Mouse (Mus musculus) hindbrain, embryonic 16.5 days (tissue): ENCODE data around the gene Fthl17e. TPM values are rescaled to one million over a fixed set of nuclear protein-coding genes. Genes with fewer than 3 reads are reported as not detected.
"Not testable (repeated sequence)": the region's sequence is repeated elsewhere in the genome, so short reads cannot be mapped to it uniquely, and the experiment has no call there.

ENCODE experiments used
- ATAC-seq: fragments of 200-750 bp; cut with Nextera tagmentation; 2 replicates; pipeline ENCODE4 v1.8.0; 2017; ENCODE audit warnings: moderate TSS enrichment, moderate library complexity
- H3K27ac ChIP-seq: fragments of 300-500 bp; sonication (generic); 2 replicates; pipeline ENCODE4 v1.5.1; 2014; ENCODE audit warnings: low read depth, mild to moderate bottlenecking, control low read depth, low read length, moderate library complexity
- H3K27me3 ChIP-seq: fragments of 300-500 bp; sonication (generic); replicated peaks from 2 replicates; pipeline ENCODE4 v1.6.1; 2014; ENCODE audit warnings: low read length; ENCODE audit not compliant: control insufficient read depth, insufficient read depth
- H3K36me3 ChIP-seq: fragments of 300-500 bp; sonication (generic); 2 replicates; pipeline ENCODE4 v1.6.1; 2014; ENCODE audit warnings: mild to moderate bottlenecking, low read length, moderate library complexity, mixed read lengths; ENCODE audit not compliant: control insufficient read depth, insufficient read depth
- H3K4me1 ChIP-seq: fragments of 300-500 bp; sonication (generic); 2 replicates; pipeline ENCODE4 v1.6.1; 2014; ENCODE audit warnings: low read depth, low read length; ENCODE audit not compliant: control insufficient read depth, insufficient read depth
- H3K4me2 ChIP-seq: fragments of 300-500 bp; sonication (generic); 2 replicates; pipeline ENCODE4 v1.6.1; 2014; ENCODE audit warnings: mild to moderate bottlenecking, low read length, control low read depth, moderate library complexity
- H3K4me3 ChIP-seq: fragments of 300-500 bp; sonication (generic); 2 replicates; pipeline ENCODE4 v1.5.1; 2014; ENCODE audit warnings: mild to moderate bottlenecking, low read length, control low read depth, moderate library complexity
- H3K9ac ChIP-seq: fragments of 300-500 bp; sonication (generic); 2 replicates; pipeline ENCODE4 v1.6.1; 2014; ENCODE audit warnings: low read depth, mild to moderate bottlenecking, control low read depth, low read length, moderate library complexity
- H3K9me3 ChIP-seq: fragments of 300-500 bp; sonication (generic); 2 replicates; pipeline ENCODE4 v1.6.1; 2014; ENCODE audit warnings: mild to moderate bottlenecking, low read length, moderate library complexity; ENCODE audit not compliant: control insufficient read depth
- WGBS: fragments of 180-500 bp; shearing (Covaris S2); extraction: QIAGEN DNeasy Blood & Tissue Kit; methylation state at CpG from one replicate; pipeline ENCODE4 v1.1.7; 2014; 5-methylcytosine and 5-hydroxymethylcytosine counted together
- polyA plus RNA-seq: library from polyadenylated mRNA; unstranded; fragments of >200 nt; fragmentation: Nextera tagmentation; extraction: Ambion mirVana; gene quantifications from 2 replicates; pipeline ENCODE4 v1.2.1, GENCODE M21; 2015

Gene Fthl17e
- polyA plus RNA-seq: not detected in 2 replicates

- H3K36me3 ChIP-seq, H3K9me3 ChIP-seq, H3K4me3 ChIP-seq, H3K27ac ChIP-seq, H3K27me3 ChIP-seq, H3K4me1 ChIP-seq, H3K9ac ChIP-seq, H3K4me2 ChIP-seq, ATAC-seq: not testable (repeated sequence)
- 100% methylated on average over 1 of the region's 10 CpGs for WGBS
Measured at GRCm38 (mm10) chrX:9033193-9033592, at the start of gene Fthl17e. Gene Fthl17e, plus strand, starts transcription at chrX:9033493.

GRCm38 (mm10) chrX:8986655-8987054, 46.6 kb upstream of the Fthl17e start, which contains the start of gene Fthl17d:
Gene Fthl17d, minus strand, starts transcription at chrX:8986755.
- H3K27ac ChIP-seq, H3K9ac ChIP-seq, H3K9me3 ChIP-seq, H3K4me1 ChIP-seq, H3K36me3 ChIP-seq, H3K27me3 ChIP-seq, ATAC-seq, H3K4me2 ChIP-seq, H3K4me3 ChIP-seq: not testable (repeated sequence)
- no CpG with 5 or more reads among the region's 9 CpGs for WGBS

GRCm38 (mm10) chrX:9016079-9016478, 17.2 kb upstream of the Fthl17e start:
- 44% methylated on average over 1 of the region's 1 CpGs for WGBS
- H3K27me3 ChIP-seq: no peaks in the 10 kb centered on the region
- H3K4me2 ChIP-seq: no peak overlapping the region
- peak; percentile 68 for ATAC-seq
- no peaks in the 10 kb centered on the region for H3K36me3 ChIP-seq
- no peak overlapping the region for H3K27ac ChIP-seq
- H3K9ac ChIP-seq: no peak overlapping the region
- no peaks in the 10 kb centered on the region for H3K9me3 ChIP-seq
- H3K4me1 ChIP-seq: no peaks in the 10 kb centered on the region
- H3K4me3 ChIP-seq: no peak overlapping the region

- WGBS: 57% methylated on average over 10 of the region's 10 CpGs
- H3K9ac ChIP-seq: no peak overlapping the region
Measured at GRCm38 (mm10) chrX:9019481-9019880, 13.8 kb upstream of the Fthl17e start.

GRCm38 (mm10) chrX:9041611-9042010, 8.3 kb downstream of the Fthl17e start:
- H3K36me3 ChIP-seq, H3K4me2 ChIP-seq, H3K4me1 ChIP-seq, H3K27me3 ChIP-seq, ATAC-seq, H3K4me3 ChIP-seq, H3K9ac ChIP-seq, H3K27ac ChIP-seq, H3K9me3 ChIP-seq: not testable (repeated sequence)
- WGBS: 41% methylated on average over 3 of the region's 4 CpGs

More at GRCm38 (mm10) chrX:9019481-9019880, 13.8 kb upstream of the Fthl17e start:
- H3K4me2 ChIP-seq: no peak overlapping the region
- H3K36me3 ChIP-seq: no peaks in the 10 kb centered on the region
- H3K4me3 ChIP-seq: no peak overlapping the region
- H3K27me3 ChIP-seq: no peaks in the 10 kb centered on the region
- H3K4me1 ChIP-seq: no peaks in the 10 kb centered on the region
- no peaks in the 10 kb centered on the region for H3K9me3 ChIP-seq
- no peak overlapping the region for H3K27ac ChIP-seq
- no peak for ATAC-seq

GRCm38 (mm10) chrX:9060952-9061351, 27.7 kb downstream of the Fthl17e start:
- not testable (repeated sequence) for H3K4me1 ChIP-seq, H3K36me3 ChIP-seq, H3K27ac ChIP-seq, H3K4me3 ChIP-seq, H3K9me3 ChIP-seq, H3K4me2 ChIP-seq, H3K27me3 ChIP-seq, H3K9ac ChIP-seq, ATAC-seq
- WGBS: 23% methylated on average over 5 of the region's 9 CpGs

- WGBS: 93% methylated on average over 4 of the region's 4 CpGs
- H3K27me3 ChIP-seq: no peaks in the 10 kb centered on the region
- no peaks in the 10 kb centered on the region for H3K36me3 ChIP-seq
- no peak overlapping the region for H3K9ac ChIP-seq
- H3K4me3 ChIP-seq: no peak overlapping the region
- no peaks in the 10 kb centered on the region for H3K4me1 ChIP-seq
- H3K9me3 ChIP-seq: peaks cover 4% of the 10 kb centered on the region; the same call in 1 of the 2 replicates
- no peak overlapping the region for H3K27ac ChIP-seq
- H3K4me2 ChIP-seq: no peak overlapping the region
- no peak for ATAC-seq
Measured at GRCm38 (mm10) chrX:9062101-9062500, 28.8 kb downstream of the Fthl17e start.

GRCm38 (mm10) chrX:9062715-9063114, 29.4 kb downstream of the Fthl17e start, which contains the start of gene Fthl17f:
Gene Fthl17f, plus strand, starts transcription at chrX:9063015.
- not testable (repeated sequence) for H3K4me2 ChIP-seq, H3K27ac ChIP-seq, H3K4me1 ChIP-seq, H3K27me3 ChIP-seq, ATAC-seq, H3K9me3 ChIP-seq, H3K36me3 ChIP-seq, H3K4me3 ChIP-seq, H3K9ac ChIP-seq
- 92% methylated on average over 10 of the region's 11 CpGs for WGBS

- 20% methylated on average over 6 of the region's 10 CpGs for whole genome bisulfite sequencing
- not testable (repeated sequence) for H3K27ac ChIP-seq, H3K36me3 ChIP-seq, H3K4me1 ChIP-seq, H3K4me2 ChIP-seq, H3K9me3 ChIP-seq, H3K4me3 ChIP-seq, H3K27me3 ChIP-seq, ATAC-seq, H3K9ac ChIP-seq
Measured at GRCm38 (mm10) chrX:9077699-9078098, 44.4 kb downstream of the Fthl17e start.
